Mouse (Mus musculus) subcutaneous adipose tissue, adult 2 months (tissue): ENCODE data around the gene Ctsj. TPM values are rescaled to one million over a fixed set of nuclear protein-coding genes. Genes with fewer than 3 reads are reported as not detected.

Experiments
- polyA plus RNA-seq: library from polyadenylated mRNA; depleted of rRNA; stranded (reverse); fragments of >200 nt; gene quantifications from 2 replicates; pipeline ENCODE4 v1.2.3, GENCODE M21; 2012; ENCODE audit warnings: low replicate concordance; rRNA removed

Gene Ctsj
- not detected in 2 replicates for polyA plus RNA-seq

GRCm38 (mm10) chr13:61005859-61006258, at the start of gene Ctsj:
Gene Ctsj, minus strand, starts transcription at chr13:61005959.

DNA sequence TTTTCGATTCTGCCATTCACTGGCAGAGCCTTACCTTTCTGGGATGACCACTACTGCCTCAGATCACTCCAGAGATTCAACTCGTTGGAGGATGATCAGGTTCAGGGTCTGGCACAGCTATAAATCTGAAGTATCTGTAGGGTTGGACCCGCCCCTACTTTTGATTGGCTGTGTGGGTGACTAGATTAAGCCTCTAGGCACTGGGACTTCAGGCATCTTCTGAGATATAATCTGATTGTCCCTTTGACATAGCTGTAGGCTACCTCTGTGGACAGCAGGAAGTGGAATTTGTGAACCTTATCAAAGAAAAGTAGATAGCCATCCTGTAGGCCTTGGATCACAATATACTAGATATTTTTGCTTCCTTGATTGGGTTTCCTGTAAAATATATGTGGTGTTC, 34.8 kb upstream of the Ctsj start, which contains the start of gene Ctsq:
Gene Ctsq (minus strand): TSS at position 101 of the 400 bp plus-strand sequence.

Other genes with a start within 250 kb of the Ctsj start
- not detected in 2 replicates for gene BC051665, start 219.6 kb downstream of the Ctsj start, polyA plus RNA-seq
- gene Ctsll3, start 203.1 kb downstream of the Ctsj start, polyA plus RNA-seq: not detected in 2 replicates
- 0.19 and 0.85 TPM in 2 replicates for gene 4930486L24Rik, start 141.5 kb downstream of the Ctsj start, polyA plus RNA-seq
- 0.36 and 1.8 TPM in 2 replicates for gene Gm49392, start 109.1 kb downstream of the Ctsj start, polyA plus RNA-seq
- gene Ctla2b, start 108.5 kb downstream of the Ctsj start, polyA plus RNA-seq: 4.0 and 8.2 TPM in 2 replicates
- not detected in 2 replicates for gene Tpbpb, start 101.1 kb downstream of the Ctsj start, polyA plus RNA-seq
- gene Gm49393, start 70.4 kb downstream of the Ctsj start, polyA plus RNA-seq: not detected in 2 replicates
- gene Gm49391, start 69.4 kb downstream of the Ctsj start, polyA plus RNA-seq: 4.6 and 5.1 TPM in 2 replicates
- 25.2 and 37.4 TPM in 2 replicates for gene Ctla2a, start 69.3 kb downstream of the Ctsj start, polyA plus RNA-seq
- not detected in 2 replicates for gene Tpbpa, start 64.0 kb downstream of the Ctsj start, polyA plus RNA-seq
- not detected in 2 replicates for gene Ctsq, start 34.7 kb upstream of the Ctsj start, polyA plus RNA-seq
- gene Ctsr, start 158.3 kb upstream of the Ctsj start, polyA plus RNA-seq: not detected in 2 replicates
- not detected in 2 replicates for gene Cts6, start 197.5 kb upstream of the Ctsj start, polyA plus RNA-seq
- gene Cts8, start 249.4 kb upstream of the Ctsj start, polyA plus RNA-seq: not detected in 2 replicates